Mouse (Mus musculus) E14TG2a.4 (cell line): ENCODE measurements around the gene Vps39.

Source experiments
- CTCF ChIP-seq: conservative IDR thresholded peaks from 2 replicates; pipeline ENCODE4 v1.5.1; 2014; ENCODE audit warnings: low read length
- NANOG ChIP-seq: IDR thresholded peaks from 2 replicates; pipeline ENCODE4 v1.6.1; 2014; ENCODE audit warnings: borderline replicate concordance, low read length, mixed read lengths
- POU5F1 ChIP-seq: IDR thresholded peaks from 2 replicates; pipeline ENCODE4 v1.6.1; 2014; ENCODE audit warnings: low read length, borderline replicate concordance

DNA sequence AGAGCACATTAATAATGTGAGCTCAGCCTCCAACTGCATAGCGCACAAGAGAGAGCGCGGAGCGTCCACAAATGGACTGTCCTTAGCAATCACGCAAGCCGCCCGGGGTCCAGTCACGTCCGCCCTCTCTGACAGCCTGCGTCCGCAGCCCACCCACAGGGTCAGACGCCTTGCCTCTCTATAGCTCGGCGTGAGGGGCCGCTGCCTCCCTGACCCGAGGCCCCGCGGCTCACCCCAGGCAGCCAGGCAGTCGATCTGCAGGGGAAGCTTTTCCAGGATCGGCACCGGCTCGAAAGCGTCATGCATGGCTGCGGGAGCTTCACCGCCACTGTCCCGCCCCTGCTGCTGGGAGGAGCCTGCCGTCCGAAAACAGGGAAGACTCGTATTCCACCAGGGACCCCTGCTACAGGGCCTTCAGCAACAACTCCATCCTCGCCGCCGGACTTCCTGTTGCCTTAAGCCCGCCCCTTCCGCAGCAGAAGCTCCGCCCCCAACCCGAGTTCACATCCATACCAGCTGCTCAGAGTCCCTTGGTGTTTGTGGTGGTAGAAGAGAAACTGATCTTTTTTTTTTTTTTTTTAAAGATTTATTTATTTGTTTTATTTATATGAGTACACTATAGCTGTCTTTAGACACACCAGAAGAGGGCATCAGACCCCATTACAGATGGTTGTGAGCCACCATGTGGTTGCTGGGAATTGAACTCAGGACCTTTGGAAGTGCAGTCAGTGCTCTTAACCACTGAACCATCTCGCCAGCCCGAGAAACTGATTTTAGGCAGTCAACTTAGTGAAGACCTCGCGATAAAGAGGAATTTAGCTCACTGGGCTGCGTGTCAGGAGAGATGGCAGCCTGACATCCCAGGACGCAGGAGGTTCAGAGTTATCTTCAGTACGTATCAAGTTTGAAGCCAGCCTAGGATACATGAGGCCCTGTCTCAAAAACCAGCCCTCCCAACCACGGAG, at the start of gene Vps39:
- TF ChIP-seq CTCF: no peak
- no peak for TF ChIP-seq NANOG
- no peak for TF ChIP-seq POU5F1
